Mouse (Mus musculus): ENCODE results near the gene Dnah5. TPM values are rescaled to one million over a fixed set of nuclear protein-coding genes. Genes with fewer than 3 reads are reported as not detected.

Gene Dnah5
- polyA plus RNA-seq, 1 experiment from 2014 or later: 0.29 TPM

DNA sequence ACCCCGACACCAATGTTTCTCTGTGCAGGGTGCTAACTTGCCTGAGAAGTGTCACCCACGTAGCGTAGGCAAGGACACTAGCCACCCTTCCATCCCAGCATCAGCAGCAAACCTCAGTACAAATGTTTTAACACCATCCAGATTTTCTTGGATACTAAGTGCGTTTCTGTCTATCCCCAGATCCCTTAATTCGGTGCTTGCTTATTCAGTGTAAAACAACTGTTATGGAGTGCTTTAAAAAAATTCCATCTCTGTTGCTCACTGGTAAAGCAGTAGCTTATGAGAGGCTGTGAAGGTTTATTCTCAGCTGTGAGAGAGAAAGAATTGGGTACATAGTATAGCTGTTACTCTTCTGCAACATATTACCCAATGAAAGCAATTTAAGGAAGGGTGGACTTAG is 9.5 kb downstream of the Dnah5 start:
- Histone ChIP-seq H3K9me3 (ENCODE audit: control insufficient read depth, low read length) (no peaks in the 10 kb centered on the region), H3K9ac (replicated peaks; ENCODE audit: low read length) (no peak overlapping the region), H3K4me1 (ENCODE audit: control insufficient read depth, insufficient read depth, low read length) (no peaks in the 10 kb centered on the region), H3K4me2 (ENCODE audit: low read length) (no peak overlapping the region), H3K27ac (replicated peaks; ENCODE audit: low read depth, low read length) (no peak overlapping the region), H3K27me3 (ENCODE audit: control insufficient read depth, insufficient read depth, low read length) (0 out of 2 replicates have a peak, but pooled peaks cover 7% of the 10 kb centered on the region), H3K4me3 (replicated peaks; ENCODE audit: low read depth, low read length) (no peak overlapping the region), H3K36me3 (ENCODE audit: control insufficient read depth, insufficient read depth, low read length) (no peaks in the 10 kb centered on the region)
- DNase-seq: no peak
- ATAC-seq (ENCODE audit: low FRiP score, low TSS enrichment): no peak
- WGBS: 96% methylated on average over 5 of the region's 5 CpGs

DNA sequence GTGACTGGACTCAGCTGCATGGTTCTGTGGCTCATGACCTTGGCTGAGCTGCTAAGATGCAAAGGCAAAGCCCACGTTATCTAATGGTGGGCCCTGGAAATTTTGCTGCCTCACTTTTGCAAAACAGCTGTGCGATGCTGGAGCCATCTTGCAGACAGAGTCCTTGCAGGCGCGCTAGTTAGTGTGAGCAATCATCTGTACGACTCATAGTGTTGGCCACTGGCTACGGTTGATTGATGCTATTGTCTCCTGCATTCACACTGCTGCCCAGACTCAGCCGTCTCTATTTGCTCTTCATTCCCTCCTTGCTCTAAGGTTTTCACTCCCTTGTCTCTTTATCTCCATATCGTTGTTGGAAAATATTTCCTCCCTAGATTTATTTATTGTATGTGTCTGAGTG is 12.8 kb downstream of the Dnah5 start:
- Histone ChIP-seq H3K4me2 (ENCODE audit: low read length) (no peak overlapping the region), H3K9ac (replicated peaks; ENCODE audit: low read length) (no peak overlapping the region), H3K27ac (replicated peaks; ENCODE audit: low read depth, low read length) (no peak overlapping the region), H3K4me1 (ENCODE audit: control insufficient read depth, insufficient read depth, low read length) (no peaks in the 10 kb centered on the region), H3K4me3 (replicated peaks; ENCODE audit: low read depth, low read length) (no peak overlapping the region), H3K9me3 (ENCODE audit: control insufficient read depth, low read length) (no peaks in the 10 kb centered on the region), H3K36me3 (ENCODE audit: control insufficient read depth, insufficient read depth, low read length) (no peaks in the 10 kb centered on the region), H3K27me3 (ENCODE audit: control insufficient read depth, insufficient read depth, low read length) (no peaks in the 10 kb centered on the region)
- WGBS: 16% methylated on average over 8 of the region's 8 CpGs
- ATAC-seq (ENCODE audit: low FRiP score, low TSS enrichment) (no peak), DNase-seq (peak; percentile 34)

DNA sequence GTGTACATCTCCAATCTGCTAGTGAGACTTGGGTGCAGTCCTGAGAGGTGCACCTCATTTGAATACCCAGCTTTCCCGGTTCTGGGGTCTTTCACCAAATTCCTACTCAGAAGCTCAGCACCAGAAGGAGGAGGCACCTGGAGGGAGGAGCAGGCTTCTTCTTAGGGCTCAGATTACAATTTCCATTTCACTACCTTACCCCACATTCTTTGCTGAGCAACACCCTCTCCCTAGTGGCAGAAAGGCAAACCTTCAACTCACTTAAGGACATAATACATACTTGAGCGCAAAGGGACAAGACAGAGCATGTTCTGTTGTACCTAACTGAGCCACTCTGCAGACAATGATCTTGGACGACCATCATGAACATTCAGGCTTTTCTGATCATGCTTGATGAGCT is 23.8 kb downstream of the Dnah5 start:
- no peaks in the 10 kb centered on the region for H3K4me1 ChIP-seq (ENCODE audit: control insufficient read depth, insufficient read depth, low read length)
- H3K27me3 ChIP-seq (ENCODE audit: control insufficient read depth, insufficient read depth, low read length): no peaks in the 10 kb centered on the region
- H3K27ac ChIP-seq (replicated peaks; ENCODE audit: low read depth, low read length): no peak overlapping the region
- ATAC-seq (ENCODE audit: low FRiP score, low TSS enrichment): no peak
- no peaks in the 10 kb centered on the region for H3K9me3 ChIP-seq (ENCODE audit: control insufficient read depth, low read length)
- DNase-seq: no peak
- H3K4me3 ChIP-seq (replicated peaks; ENCODE audit: low read depth, low read length): no peak overlapping the region
- H3K4me2 ChIP-seq (ENCODE audit: low read length): no peak overlapping the region
- no peaks in the 10 kb centered on the region for H3K36me3 ChIP-seq (ENCODE audit: control insufficient read depth, insufficient read depth, low read length)
- 59% methylated on average over 3 of the region's 3 CpGs for WGBS
- no peak overlapping the region for H3K9ac ChIP-seq (replicated peaks; ENCODE audit: low read length)

DNA sequence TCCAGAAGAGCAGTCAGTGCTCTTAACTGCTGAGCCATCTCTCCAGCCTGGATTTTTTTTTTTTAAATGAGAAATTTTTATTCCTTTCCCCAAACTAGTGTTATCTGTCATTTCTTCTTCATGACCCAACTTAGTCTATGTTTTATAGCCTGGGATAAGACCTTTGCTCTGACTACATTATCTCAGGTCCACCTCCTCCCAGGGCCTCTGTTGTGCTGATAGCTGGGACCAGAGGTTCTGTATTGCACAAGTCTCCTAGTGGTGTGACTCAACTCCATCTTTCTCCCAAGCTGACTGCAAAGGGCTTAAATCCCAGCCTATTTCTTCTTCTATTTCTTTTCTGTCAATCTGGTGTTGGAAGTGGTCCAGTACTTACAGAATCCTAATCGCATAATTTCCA is 56.7 kb downstream of the Dnah5 start:
- H3K9ac ChIP-seq (replicated peaks; ENCODE audit: low read length): no peak overlapping the region
- H3K4me3 ChIP-seq (replicated peaks; ENCODE audit: low read depth, low read length): no peak overlapping the region
- no peak overlapping the region for H3K27ac ChIP-seq (replicated peaks; ENCODE audit: low read depth, low read length)
- WGBS: 92% methylated on average over 1 of the region's 1 CpGs
- no peaks in the 10 kb centered on the region for H3K4me1 ChIP-seq (ENCODE audit: control insufficient read depth, insufficient read depth, low read length)
- H3K9me3 ChIP-seq (ENCODE audit: control insufficient read depth, low read length): no peaks in the 10 kb centered on the region
- H3K27me3 ChIP-seq (ENCODE audit: control insufficient read depth, insufficient read depth, low read length): no peaks in the 10 kb centered on the region
- ATAC-seq (ENCODE audit: low FRiP score, low TSS enrichment) (no peak), DNase-seq (no peak)
- H3K36me3 ChIP-seq (ENCODE audit: control insufficient read depth, insufficient read depth, low read length): no peaks in the 10 kb centered on the region
- H3K4me2 ChIP-seq (ENCODE audit: low read length): no peak overlapping the region

DNA sequence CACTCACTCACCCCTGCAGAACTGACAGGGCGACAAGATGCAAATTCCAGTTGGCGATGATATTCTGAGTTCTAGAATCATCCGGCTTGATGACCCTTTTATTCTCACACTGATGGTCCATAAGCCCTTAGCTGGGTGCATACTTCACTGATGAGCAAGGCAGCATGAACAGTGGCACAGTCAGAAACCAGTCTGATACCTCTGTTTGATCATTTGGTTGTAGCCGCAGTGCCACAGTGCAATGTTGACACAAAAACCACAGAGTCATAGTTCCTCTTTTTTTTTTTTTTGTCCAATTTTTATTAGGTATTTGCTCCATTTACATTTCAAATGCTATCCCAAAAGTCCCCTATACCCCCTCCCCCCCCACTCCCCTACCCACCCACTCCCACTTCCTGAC is 95.9 kb downstream of the Dnah5 start:
- no peak overlapping the region for H3K27ac ChIP-seq (replicated peaks; ENCODE audit: low read depth, low read length)
- H3K9ac ChIP-seq (replicated peaks; ENCODE audit: low read length): no peak overlapping the region
- WGBS: 91% methylated on average over 4 of the region's 4 CpGs
- H3K4me2 ChIP-seq (ENCODE audit: low read length): no peak overlapping the region
- H3K36me3 ChIP-seq (ENCODE audit: control insufficient read depth, insufficient read depth, low read length): no peaks in the 10 kb centered on the region
- no peaks in the 10 kb centered on the region for H3K27me3 ChIP-seq (ENCODE audit: control insufficient read depth, insufficient read depth, low read length)
- H3K4me1 ChIP-seq (ENCODE audit: control insufficient read depth, insufficient read depth, low read length): no peaks in the 10 kb centered on the region
- ATAC-seq (ENCODE audit: low FRiP score, low TSS enrichment) (no peak), DNase-seq (no peak)
- no peaks in the 10 kb centered on the region for H3K9me3 ChIP-seq (ENCODE audit: control insufficient read depth, low read length)
- H3K4me3 ChIP-seq (replicated peaks; ENCODE audit: low read depth, low read length): no peak overlapping the region

DNA sequence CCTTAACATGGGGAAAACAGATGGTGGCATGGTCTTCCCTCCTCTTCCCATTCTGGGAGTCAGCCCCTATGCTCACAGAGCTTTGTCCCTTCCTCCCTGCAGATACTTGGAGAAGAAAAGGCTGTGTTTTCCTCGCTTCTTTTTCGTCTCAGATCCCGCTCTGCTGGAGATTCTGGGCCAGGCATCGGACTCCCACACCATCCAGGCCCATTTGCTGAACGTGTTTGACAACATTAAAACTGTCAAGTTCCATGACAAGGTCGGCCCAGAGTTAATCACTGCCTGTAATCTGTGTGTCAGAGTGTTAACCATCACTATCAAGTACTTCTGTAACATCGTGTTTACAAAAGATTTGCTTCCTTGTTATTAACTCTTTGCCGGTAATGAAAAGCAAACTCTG is 103.6 kb downstream of the Dnah5 start:
- H3K27me3 ChIP-seq (ENCODE audit: control insufficient read depth, insufficient read depth, low read length): no peaks in the 10 kb centered on the region

DNA sequence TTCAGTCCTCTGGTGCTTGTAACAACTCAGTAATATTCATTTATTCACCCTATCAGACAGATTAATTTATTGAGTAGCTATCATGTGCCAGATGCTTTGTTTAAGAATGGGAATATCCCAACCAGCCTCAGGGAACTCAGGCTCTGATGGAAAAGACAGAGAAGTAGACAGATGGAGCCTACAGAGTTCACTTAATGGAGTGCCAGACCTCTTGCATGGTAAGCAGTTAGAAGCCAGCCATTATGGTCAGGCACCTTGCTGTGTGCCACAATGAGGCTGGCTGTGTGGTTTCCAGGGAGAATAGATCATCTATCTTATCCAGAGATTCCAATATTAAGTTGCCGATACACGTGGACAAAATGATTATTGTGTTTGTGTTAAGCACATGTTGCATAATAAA is 104.3 kb downstream of the Dnah5 start:
- no peaks in the 10 kb centered on the region for H3K9me3 ChIP-seq (ENCODE audit: control insufficient read depth, low read length)
- H3K36me3 ChIP-seq (ENCODE audit: control insufficient read depth, insufficient read depth, low read length): no peaks in the 10 kb centered on the region
- ATAC-seq (ENCODE audit: low FRiP score, low TSS enrichment) (no peak), DNase-seq (no peak)
- H3K4me1 ChIP-seq (ENCODE audit: control insufficient read depth, insufficient read depth, low read length): no peaks in the 10 kb centered on the region
- no peak overlapping the region for H3K4me2 ChIP-seq (ENCODE audit: low read length)
- no peak overlapping the region for H3K27ac ChIP-seq (replicated peaks; ENCODE audit: low read depth, low read length)
- H3K4me3 ChIP-seq (replicated peaks; ENCODE audit: low read depth, low read length): no peak overlapping the region
- 58% methylated on average over 2 of the region's 2 CpGs for WGBS
- no peak overlapping the region for H3K9ac ChIP-seq (replicated peaks; ENCODE audit: low read length)
- H3K27me3 ChIP-seq (ENCODE audit: control insufficient read depth, insufficient read depth, low read length): no peaks in the 10 kb centered on the region

More for the DNA sequence above, 103.6 kb downstream of the Dnah5 start:
- no peaks in the 10 kb centered on the region for H3K4me1 ChIP-seq (ENCODE audit: control insufficient read depth, insufficient read depth, low read length)
- H3K27ac ChIP-seq (replicated peaks; ENCODE audit: low read depth, low read length): no peak overlapping the region
- H3K9ac ChIP-seq (replicated peaks; ENCODE audit: low read length): no peak overlapping the region
- no peaks in the 10 kb centered on the region for H3K9me3 ChIP-seq (ENCODE audit: control insufficient read depth, low read length)
- DNase-seq (no peak), ATAC-seq (ENCODE audit: low FRiP score, low TSS enrichment) (no peak)
- no peaks in the 10 kb centered on the region for H3K36me3 ChIP-seq (ENCODE audit: control insufficient read depth, insufficient read depth, low read length)
- H3K4me2 ChIP-seq (ENCODE audit: low read length): no peak overlapping the region
- WGBS: 68% methylated on average over 8 of the region's 8 CpGs
- no peak overlapping the region for H3K4me3 ChIP-seq (replicated peaks; ENCODE audit: low read depth, low read length)

DNA sequence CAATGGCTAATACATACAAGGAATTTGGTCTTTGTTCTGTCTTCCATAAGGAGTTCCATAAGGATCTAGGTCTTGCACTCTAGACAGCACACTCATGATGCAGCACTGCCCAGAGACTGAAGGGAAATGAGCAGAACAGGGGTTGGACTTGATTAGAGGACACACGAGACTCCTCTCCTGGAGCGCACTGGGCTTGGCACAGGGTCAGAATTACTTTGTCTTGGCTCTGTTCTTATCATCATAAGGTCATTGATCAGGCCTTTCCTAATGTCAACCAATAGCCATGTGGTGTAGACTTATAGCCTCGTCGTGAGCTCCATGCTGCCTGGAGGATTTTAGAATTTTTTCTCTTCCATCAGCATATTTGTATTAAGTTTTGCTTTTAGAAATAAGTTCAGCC is 107.0 kb downstream of the Dnah5 start:
- Histone ChIP-seq H3K36me3 (ENCODE audit: control insufficient read depth, insufficient read depth, low read length) (no peaks in the 10 kb centered on the region), H3K4me3 (replicated peaks; ENCODE audit: low read depth, low read length) (no peak overlapping the region), H3K9me3 (ENCODE audit: control insufficient read depth, low read length) (no peaks in the 10 kb centered on the region), H3K27ac (replicated peaks; ENCODE audit: low read depth, low read length) (no peak overlapping the region), H3K27me3 (ENCODE audit: control insufficient read depth, insufficient read depth, low read length) (no peaks in the 10 kb centered on the region), H3K4me1 (ENCODE audit: control insufficient read depth, insufficient read depth, low read length) (no peaks in the 10 kb centered on the region), H3K4me2 (ENCODE audit: low read length) (no peak overlapping the region), H3K9ac (replicated peaks; ENCODE audit: low read length) (no peak overlapping the region)
- 92% methylated on average over 4 of the region's 4 CpGs for WGBS
- DNase-seq (no peak), ATAC-seq (ENCODE audit: low FRiP score, low TSS enrichment) (no peak)

DNA sequence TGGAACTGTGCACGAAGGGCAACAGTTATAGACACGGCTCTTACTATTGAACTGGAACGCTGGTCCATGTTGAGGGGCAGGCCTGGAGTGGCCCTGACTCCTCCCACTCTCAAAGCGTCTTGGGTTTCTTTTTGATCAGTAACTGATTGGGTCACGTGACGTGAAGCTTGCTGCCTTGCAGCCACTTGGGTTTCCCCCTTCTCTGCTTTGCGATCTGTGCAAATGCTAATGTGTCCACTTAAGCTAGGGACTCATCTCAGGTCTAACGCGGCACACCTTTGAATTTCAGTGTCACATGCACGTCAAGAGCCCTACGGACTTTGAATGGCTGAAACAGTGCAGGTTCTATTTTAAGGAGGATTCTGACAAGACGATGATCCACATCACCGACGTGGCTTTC is 109.9 kb downstream of the Dnah5 start:
- WGBS: 78% methylated on average over 14 of the region's 14 CpGs
- Histone ChIP-seq H3K4me2 (ENCODE audit: low read length) (no peak overlapping the region), H3K9me3 (ENCODE audit: control insufficient read depth, low read length) (no peaks in the 10 kb centered on the region), H3K27ac (replicated peaks; ENCODE audit: low read depth, low read length) (no peak overlapping the region), H3K4me3 (replicated peaks; ENCODE audit: low read depth, low read length) (no peak overlapping the region), H3K9ac (replicated peaks; ENCODE audit: low read length) (no peak overlapping the region), H3K36me3 (ENCODE audit: control insufficient read depth, insufficient read depth, low read length) (no peaks in the 10 kb centered on the region), H3K27me3 (ENCODE audit: control insufficient read depth, insufficient read depth, low read length) (no peaks in the 10 kb centered on the region), H3K4me1 (ENCODE audit: control insufficient read depth, insufficient read depth, low read length) (no peaks in the 10 kb centered on the region)
- no peak for DNase-seq
- no peak for ATAC-seq (ENCODE audit: low FRiP score, low TSS enrichment)

Measured in midbrain, embryonic 14.5 days (tissue).